In the genomic region with DNA sequence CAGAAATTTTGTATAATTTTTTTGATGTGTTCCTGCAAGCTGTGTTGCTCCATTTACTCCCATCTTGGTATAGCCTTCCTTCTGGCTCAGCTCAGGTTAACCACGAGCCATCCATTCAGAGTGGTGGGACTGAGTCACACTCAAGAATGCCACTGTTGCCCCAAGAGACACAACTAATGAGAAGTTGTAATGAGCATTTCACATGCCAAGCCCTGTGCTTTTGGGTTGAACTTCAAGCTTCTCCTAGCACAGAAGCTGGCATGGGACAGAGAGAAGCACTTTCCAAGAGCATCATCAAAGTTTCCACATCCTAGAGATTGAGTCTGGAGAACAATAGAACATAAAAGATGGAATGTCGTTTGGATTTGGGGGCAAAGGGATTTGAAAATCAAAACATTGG, we compare ENCODE assay signal across 13 mouse cellular contexts.
"Had no signal": no experiment of that assay in that cellular context is flagged by ENCODE, and none has a peak within 500 bp of the region (broad histone marks: within the 10 kb centered on the region; RNA-seq: fewer than 3 reads in every experiment).

No protein-coding gene starts in this region.

- H3K9me3 ChIP-seq: midbrain, embryonic 10.5 days; midbrain, embryonic 12.5 days; midbrain, embryonic 15.5 days; neural tube, embryonic 12.5 days; stomach, embryonic 15.5 days had no signal

- H3K9ac ChIP-seq: lung, embryonic 14.5 days; midbrain, embryonic 12.5 days; midbrain, embryonic 15.5 days; neural tube, embryonic 12.5 days; stomach, embryonic 15.5 days had no signal

- H3K27me3 ChIP-seq: midbrain, embryonic 12.5 days; midbrain, embryonic 15.5 days; neural tube, embryonic 12.5 days; stomach, embryonic 15.5 days had no signal

- H3K4me3 ChIP-seq: midbrain, embryonic 10.5 days; midbrain, embryonic 12.5 days; midbrain, embryonic 15.5 days; neural tube, embryonic 12.5 days; stomach, embryonic 15.5 days had no signal

- H3K4me2 ChIP-seq: lung, embryonic 14.5 days; midbrain, embryonic 12.5 days; midbrain, embryonic 15.5 days; neural tube, embryonic 12.5 days; stomach, embryonic 15.5 days had no signal

- ATAC-seq: midbrain, embryonic 15.5 days had no signal

- H3K36me3 ChIP-seq: midbrain, embryonic 12.5 days; midbrain, embryonic 15.5 days; neural tube, embryonic 12.5 days; stomach, embryonic 15.5 days had no signal

- H3K4me1 ChIP-seq: midbrain, embryonic 10.5 days; midbrain, embryonic 12.5 days; midbrain, embryonic 15.5 days; neural tube, embryonic 12.5 days; stomach, embryonic 15.5 days had no signal

- H3K27ac ChIP-seq: midbrain, embryonic 10.5 days; midbrain, embryonic 12.5 days; midbrain, embryonic 15.5 days; neural tube, embryonic 12.5 days; stomach, embryonic 15.5 days; stomach, postnatal 0 days had no signal

- DNase-seq: lung, embryonic 14.5 days; lung, postnatal 10 days; lung, postnatal 4 days; right cerebral cortex, postnatal 14 days; thymus, adult 2 months; thymus, postnatal 25 days; thymus, postnatal 4 days had no signal
